Mouse (Mus musculus) mature B cell (primary cell): ENCODE measurements at regions not wholly inside any gene's neighbourhood (a gene's known extent, or its start where the extent isn't known, plus 50 kb on each side); places are given as distances from the start of the nearest gene placed in this dataset.

Experiments used
- in situ Hi-C: fragments of 300-500 bp; cut with MboI; formaldehyde crosslinking; loops from 2 replicates; pipeline ENCODE4 v1.14.3; 2019

GRCm38 (mm10) chr10:98474581-98474980 is 439.6 kb upstream of the Atp2b1 start:
- in situ Hi-C loops, result no loop called here

DNA sequence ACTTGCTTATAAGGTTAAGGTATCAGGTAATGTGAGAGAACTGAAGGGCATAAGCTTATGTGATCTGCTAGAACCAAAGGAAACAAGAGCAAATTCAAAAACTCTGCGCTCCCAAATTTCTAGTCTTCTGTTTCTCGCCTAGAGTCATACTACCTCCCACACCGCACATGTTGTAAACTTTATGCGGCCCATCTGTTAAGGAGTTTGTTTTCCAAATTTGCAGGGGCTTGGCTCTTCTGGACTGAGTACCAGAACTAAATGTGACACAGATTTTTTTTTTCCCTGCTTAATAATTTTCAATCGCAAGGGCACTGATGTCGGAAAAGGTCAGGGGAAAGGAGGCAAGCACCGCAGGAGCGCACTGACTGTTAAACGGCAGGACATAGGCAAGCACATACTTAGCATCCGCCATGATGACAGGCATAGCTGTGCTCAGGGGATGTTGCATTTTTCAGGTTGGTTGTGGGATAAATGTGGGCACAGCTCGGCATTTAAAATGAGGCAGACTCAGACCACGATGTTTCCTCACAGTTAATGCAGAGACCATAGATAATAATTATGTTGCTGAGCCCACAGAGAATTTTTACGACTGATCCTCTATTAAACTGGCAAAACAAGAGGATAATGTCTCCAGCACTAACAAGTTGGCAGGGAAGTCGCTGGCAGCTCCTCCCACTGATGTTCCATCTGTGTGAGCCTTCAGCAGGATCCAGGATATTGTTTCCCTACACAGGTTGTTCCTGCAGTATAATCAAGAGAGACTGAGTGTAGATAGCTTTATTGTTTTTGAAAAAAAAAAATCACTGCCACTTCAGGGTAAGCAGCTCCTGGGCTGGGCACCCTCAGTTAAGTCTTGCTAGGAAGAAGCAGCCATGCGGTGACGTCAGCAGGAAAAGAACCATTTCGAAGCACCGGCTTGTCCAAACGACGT is 428.2 kb upstream of the Atp2b1 start:
- in situ Hi-C loops, result no loop called here

GRCm38 (mm10) chr10:98494354-98494753 is 419.9 kb upstream of the Atp2b1 start:
- in situ Hi-C loops, result loop anchor here (10.0 kb wide), 1 partner anchor 590 kb away; no protein-coding TSS in a partner anchor

DNA sequence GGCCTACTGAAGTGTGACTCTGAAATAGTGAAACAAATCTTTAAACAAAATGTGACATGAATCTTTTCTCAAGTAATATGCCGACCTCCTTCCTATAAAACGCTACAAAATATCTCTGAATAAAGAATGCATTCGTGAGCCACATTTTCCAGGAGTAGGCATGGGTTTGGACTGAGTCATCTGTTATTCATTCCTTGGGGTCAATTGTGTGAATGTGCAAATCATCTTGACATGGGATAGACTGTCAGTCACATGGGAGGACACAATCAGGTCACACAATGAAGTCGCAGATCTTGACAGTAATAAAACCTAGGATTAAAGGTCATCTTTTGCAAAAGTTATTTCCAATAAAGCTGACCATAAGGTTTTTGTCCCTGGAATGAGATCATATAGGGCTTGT is 418.0 kb upstream of the Atp2b1 start:
- in situ Hi-C loops, result loop anchor here (10.0 kb wide), 1 partner anchor 589 kb away; no protein-coding TSS in a partner anchor

DNA sequence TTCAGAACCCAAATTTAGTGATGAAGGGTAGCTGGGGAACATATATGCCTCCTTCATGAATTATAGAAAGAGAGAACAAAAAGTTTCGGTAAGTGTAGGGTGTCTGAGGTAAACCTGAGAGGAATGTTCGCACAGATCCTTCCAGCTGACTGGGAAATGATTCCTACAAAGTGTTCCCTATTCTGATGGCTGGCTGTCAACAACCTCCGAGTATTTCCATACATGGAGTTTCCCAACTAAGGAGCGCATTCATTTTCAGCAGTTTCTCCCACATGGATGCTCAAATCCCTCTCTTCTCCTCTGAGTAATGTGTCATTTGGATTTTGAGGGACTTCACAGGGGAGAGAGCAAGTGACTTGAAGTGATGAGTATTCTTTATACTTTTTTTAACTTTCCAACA is 413.9 kb upstream of the Atp2b1 start:
- in situ Hi-C loops, result no loop called here

DNA sequence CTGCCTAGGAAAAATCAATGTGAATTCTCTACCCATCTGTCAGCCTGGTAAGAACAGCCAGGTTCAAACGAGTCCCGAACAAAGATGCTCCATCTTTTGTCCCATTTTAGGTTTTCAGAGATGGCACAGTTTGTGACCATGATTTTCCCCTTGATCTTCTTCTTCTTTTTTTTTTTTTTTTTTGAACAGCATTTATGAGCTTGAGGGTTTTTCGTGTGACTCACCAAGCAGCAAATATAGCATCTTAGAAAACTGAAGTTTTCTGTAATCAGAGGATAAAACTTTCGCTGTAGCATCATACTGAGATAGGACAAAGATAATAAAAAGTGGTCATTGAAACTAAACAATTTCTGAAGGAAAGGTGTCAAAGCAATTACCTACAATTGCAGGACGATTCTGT is 412.6 kb upstream of the Atp2b1 start:
- in situ Hi-C loops, result no loop called here

DNA sequence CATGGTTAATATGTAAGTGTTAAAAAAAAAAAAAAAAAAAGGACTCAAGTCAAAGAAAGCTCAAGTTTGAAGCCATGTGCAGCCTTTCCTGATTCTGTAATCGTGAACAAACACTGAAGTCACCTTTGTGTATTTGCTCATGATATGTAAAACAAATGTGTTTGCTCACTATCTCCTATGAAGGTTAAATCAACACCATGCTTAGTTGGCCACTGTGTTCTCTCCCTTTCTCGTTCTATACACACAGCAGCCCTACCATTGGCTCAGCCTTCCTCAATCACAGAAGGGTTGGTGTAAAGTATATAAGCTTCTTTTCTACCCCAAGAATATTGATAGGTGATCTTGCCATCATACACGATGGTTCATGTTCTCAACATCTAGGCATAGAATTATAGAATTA is 409.7 kb upstream of the Atp2b1 start:
- in situ Hi-C loops, result no loop called here

- in situ Hi-C loops, result no loop called here
Observed at GRCm38 (mm10) chr10:98508515-98509143, 405.6 kb upstream of the Atp2b1 start.

GRCm38 (mm10) chr10:98514836-98515235 is 399.4 kb upstream of the Atp2b1 start:
- in situ Hi-C loops, result no loop called here

- in situ Hi-C loops, result no loop called here
Observed at GRCm38 (mm10) chr10:98517609-98518008, 396.6 kb upstream of the Atp2b1 start.

DNA sequence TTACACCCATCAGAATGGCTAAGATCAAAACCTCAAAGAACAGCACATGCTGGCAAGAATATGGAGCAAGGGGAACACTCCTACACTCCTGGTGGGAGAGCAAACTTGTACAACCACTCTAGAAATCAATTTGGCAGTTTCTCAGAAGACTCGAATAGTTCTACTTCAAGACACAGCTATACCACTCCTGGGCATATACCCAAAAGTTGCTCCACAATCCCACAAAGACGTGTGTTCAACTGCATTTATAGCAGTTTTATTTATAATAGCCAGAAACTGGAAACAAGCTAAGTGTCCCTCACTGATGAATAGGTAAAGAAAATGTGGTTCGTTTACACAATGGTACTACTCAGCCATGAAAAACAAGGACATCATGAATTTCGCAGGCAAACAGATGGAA is 384.6 kb upstream of the Atp2b1 start:
- in situ Hi-C loops, result no loop called here

DNA sequence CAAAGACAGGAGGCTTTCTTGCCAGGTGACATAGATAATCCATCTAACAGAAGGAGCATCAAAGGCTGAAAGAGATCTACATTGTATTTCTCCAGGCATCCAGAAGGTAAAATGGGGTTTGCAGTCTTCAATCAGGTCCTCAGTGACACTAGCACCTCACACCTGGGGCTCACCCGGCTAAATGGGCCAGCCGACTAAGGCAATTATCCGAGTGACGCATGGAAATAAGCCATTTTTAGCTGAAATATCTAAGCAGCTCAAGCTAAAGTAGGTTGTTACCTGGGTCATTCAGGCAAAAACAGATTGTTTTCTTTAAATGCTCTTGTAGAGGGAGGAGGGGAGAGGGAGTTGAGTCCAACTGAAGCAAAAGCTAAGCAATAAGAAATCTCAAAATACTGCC is 382.8 kb upstream of the Atp2b1 start:
- in situ Hi-C loops, result no loop called here

GRCm38 (mm10) chr10:98538706-98539105 is 375.5 kb upstream of the Atp2b1 start:
- in situ Hi-C loops, result no loop called here

DNA sequence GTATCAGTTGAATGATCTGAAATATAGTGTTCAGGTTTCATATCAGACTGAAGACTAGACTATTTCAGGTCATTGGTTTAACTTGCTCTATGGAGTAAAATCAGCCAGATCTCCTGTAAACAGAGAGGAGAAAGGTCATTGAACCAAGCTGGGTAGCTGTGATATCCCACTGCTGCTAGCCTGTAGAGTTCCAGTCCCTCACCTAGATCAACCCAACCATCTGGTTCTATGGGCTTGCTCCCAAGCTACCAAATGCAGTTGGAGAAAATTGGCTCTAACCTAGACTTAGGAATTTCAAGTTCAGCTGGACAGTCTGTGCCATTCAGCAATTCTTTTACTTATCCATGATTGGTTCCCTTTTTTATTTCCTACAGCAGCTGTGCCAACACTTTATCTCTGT is 373.1 kb upstream of the Atp2b1 start:
- in situ Hi-C loops, result no loop called here

- in situ Hi-C loops, result no loop called here
Observed at GRCm38 (mm10) chr10:98542072-98542471, 372.1 kb upstream of the Atp2b1 start.

DNA sequence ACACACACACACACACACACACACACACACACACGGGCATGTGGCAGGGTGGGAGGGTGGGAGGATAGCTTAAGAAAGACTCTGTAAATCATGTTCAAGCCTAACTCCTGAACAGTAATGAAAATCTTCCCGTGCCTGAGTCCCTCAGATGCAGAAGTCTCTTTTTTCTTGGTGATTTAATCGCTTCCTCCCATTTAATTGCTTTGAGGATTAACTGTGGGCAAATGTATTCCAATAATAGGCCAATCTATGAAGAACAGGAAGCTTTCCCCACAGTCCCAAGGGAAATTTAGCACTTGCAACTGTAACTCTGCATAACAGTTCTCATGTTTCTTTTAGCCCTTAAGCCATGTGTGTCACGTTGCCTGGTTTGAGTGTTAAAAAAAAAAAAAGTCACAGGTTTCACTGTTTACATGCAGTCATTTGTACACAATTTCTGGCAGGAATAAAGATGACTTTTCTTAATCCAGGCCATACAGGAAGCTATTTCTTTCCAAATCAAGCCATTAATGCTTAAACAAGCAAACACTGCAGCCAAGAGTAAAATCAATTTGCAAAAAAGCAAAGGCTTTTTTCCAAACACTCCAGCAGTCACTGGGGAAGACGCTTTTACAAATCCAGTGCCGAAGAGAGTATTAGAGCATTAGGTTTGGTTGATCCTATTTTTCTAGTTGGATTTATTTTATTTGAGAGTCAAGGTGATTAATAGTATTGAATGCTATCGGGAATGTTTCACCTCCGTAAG is 370.8 kb upstream of the Atp2b1 start:
- in situ Hi-C loops, result no loop called here

DNA sequence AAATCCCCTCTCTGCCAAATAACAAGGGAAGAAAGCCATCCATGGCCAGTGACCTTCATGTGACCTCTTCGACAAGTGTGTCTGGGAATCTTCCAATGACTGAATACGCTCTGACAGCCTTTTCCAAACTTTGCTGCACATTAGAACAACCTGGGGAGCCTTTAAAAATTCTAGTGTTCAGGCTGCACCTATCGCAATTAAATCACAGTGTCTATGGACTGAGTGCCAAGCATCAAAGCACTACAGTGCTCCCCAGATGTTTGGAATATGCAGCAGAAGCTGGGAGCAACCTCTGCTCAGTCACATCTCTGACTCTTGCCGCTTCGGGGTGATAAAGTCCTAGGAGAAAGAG is 370.2 kb upstream of the Atp2b1 start:
- in situ Hi-C loops, result no loop called here

GRCm38 (mm10) chr10:98554575-98554974 is 359.6 kb upstream of the Atp2b1 start:
- in situ Hi-C loops, result no loop called here

- in situ Hi-C loops, result no loop called here
Observed at GRCm38 (mm10) chr10:98557470-98558060, 356.6 kb upstream of the Atp2b1 start.

DNA sequence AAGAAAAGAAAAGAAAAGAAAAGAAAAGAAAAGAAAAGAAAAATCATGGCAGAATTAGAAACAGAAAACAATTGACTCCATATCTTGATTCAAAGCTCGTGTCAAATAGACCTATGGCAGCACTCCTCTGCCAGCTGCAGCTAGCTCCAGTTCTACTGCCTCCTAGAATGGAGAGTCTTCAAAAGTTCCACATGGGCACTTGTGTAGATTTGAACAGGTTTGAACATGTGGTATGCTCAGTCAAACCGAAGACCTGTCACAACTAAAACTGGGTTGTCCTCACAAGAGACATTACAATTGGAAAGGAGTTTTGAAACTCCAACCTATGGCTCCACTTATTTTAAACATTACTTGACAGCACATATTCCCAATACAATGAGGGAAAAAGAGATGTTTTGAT is 355.6 kb upstream of the Atp2b1 start:
- in situ Hi-C loops, result no loop called here

- in situ Hi-C loops, result no loop called here
Observed at GRCm38 (mm10) chr10:98562297-98562912, 351.8 kb upstream of the Atp2b1 start.
